Mouse (Mus musculus): ENCODE measurements around the gene Mad2l1.

DNA sequence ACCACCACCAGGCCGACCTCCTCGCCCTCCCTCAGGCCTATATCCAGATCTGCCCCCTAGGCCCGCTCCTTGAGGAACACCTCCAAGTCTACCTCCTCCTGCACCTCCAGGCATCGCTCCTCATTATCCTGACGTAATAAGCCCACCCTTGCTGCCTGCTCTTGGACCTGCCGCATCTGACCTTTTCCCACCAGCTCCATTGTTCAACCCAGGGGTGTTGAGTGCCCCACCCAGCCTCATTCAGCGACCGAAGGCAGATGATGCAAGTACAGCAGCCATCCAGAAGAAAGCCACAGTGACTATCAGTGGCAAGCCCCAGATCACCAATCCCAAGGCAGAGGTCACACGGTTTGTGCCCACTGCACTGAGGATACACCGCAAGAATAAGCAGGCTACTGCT is 6.8 kb upstream of the Mad2l1 start:
- TF ChIP-seq GATA1 (IDR thresholded peaks at IDR 0.05; ENCODE audit: low read length) (no peak), TAL1 (IDR thresholded peaks at IDR 0.05; ENCODE audit: low read length) (no peak)

Data from erythroblast, embryonic 14.5 days (primary cell).